In genomic region chr2:129893832-129894231, GRCm38 (mm10) we compare ENCODE assay signal across 18 mouse cellular contexts.
DNase-seq lines count a peak whose midpoint lies in the region; ATAC-seq and TF ChIP-seq lines count a peak whose summit lies in the region.
"Had no signal": no experiment of that assay in that cellular context is flagged by ENCODE, and none has a peak within 500 bp of the region (broad histone marks: within the 10 kb centered on the region; RNA-seq: fewer than 3 reads in every experiment).

No protein-coding gene starts in this region.

- no peak for DNase-seq in heart, postnatal 25 days (ENCODE audit: low spot score)
- DNase-seq in layer of hippocampus, adult 2 months (ENCODE audit: low spot score in 2 of 2), result no peak
- no peak for DNase-seq in layer of hippocampus, adult 8-10 months (ENCODE audit: low spot score in 2 of 2)
- no peak for DNase-seq in kidney, adult 2 months
- DNase-seq in right cerebral cortex, adult 18-20 months, result no peak
- DNase-seq: adrenal gland, postnatal 25 days; cerebellum, adult 2 months; gastrocnemius, postnatal 25 days; thymus, postnatal 4 days had no signal

- TF ChIP-seq CTCF in layer of hippocampus, adult 2 months (conservative IDR thresholded peaks at IDR 0.05), result no peak
- TF ChIP-seq CTCF in kidney, adult 2 months (conservative IDR thresholded peaks at IDR 0.05; ENCODE audit: insufficient read depth, insufficient read length, low read depth, low read length), result no peak

- H3K9me3 ChIP-seq in heart, embryonic 13.5 days, result peaks cover 7% of the 10 kb centered on the region; the same call in 1 of the 2 replicates
- H3K9me3 ChIP-seq: intestine, embryonic 15.5 days; lung, embryonic 15.5 days; midbrain, embryonic 12.5 days had no signal

- H3K4me1 ChIP-seq in heart, embryonic 13.5 days, result peaks cover 9% of the 10 kb centered on the region
- H3K4me1 ChIP-seq in kidney, adult 2 months (ENCODE audit: control insufficient read depth, insufficient read depth, low read length), result no peaks in the 10 kb centered on the region
- H3K4me1 ChIP-seq: intestine, embryonic 15.5 days; limb, embryonic 13.5 days; lung, embryonic 15.5 days; midbrain, embryonic 12.5 days had no signal

- H3K4me3 ChIP-seq in heart, embryonic 13.5 days, result no peak overlapping the region
- H3K4me3 ChIP-seq in layer of hippocampus, adult 2 months, result no peak overlapping the region
- no peak overlapping the region for H3K4me3 ChIP-seq in myocyte
- H3K4me3 ChIP-seq in kidney, adult 2 months (ENCODE audit: insufficient read depth, low read depth, low read length), result no peak overlapping the region
- H3K4me3 ChIP-seq: erythroblast, embryonic 14.5 days; intestine, embryonic 15.5 days; limb, embryonic 13.5 days; lung, embryonic 15.5 days; midbrain, embryonic 12.5 days had no signal

- 67% methylated on average over 5 of the region's 5 CpGs for WGBS in heart, embryonic 13.5 days
- WGBS in kidney, adult 2 months, result 80% methylated on average over 5 of the region's 5 CpGs

- 0 out of 2 replicates have a peak overlapping the region, but pooled peaks have one; percentile 16 for H3K9ac ChIP-seq in heart, embryonic 13.5 days
- H3K9ac ChIP-seq: intestine, embryonic 15.5 days; limb, embryonic 13.5 days; lung, embryonic 15.5 days; midbrain, embryonic 12.5 days had no signal

- intact Hi-C loops in heart, postnatal 25 days (cut with DNase I), result no loop called here

- no peaks in the 10 kb centered on the region for H3K36me3 ChIP-seq in heart, embryonic 13.5 days
- no peaks in the 10 kb centered on the region for H3K36me3 ChIP-seq in myocyte (ENCODE audit: control insufficient read depth, insufficient read depth)
- no peaks in the 10 kb centered on the region for H3K36me3 ChIP-seq in kidney, adult 2 months (ENCODE audit: control insufficient read depth, insufficient read depth, low read length)
- H3K36me3 ChIP-seq: intestine, embryonic 15.5 days; limb, embryonic 13.5 days; lung, embryonic 15.5 days; midbrain, embryonic 12.5 days had no signal

- no peak for ATAC-seq in heart, embryonic 13.5 days (ENCODE audit: extremely low read depth, insufficient number of reproducible peaks, low FRiP score, low TSS enrichment)
- ATAC-seq in granulocyte monocyte progenitor cell, adult 5-6 weeks (replicated peaks; ENCODE audit: poor library complexity, severe bottlenecking), result peak; percentile 48; the same call in 1 of the 2 replicates
- ATAC-seq: intestine, embryonic 15.5 days had no signal

- no peak overlapping the region for H3ac ChIP-seq in myocyte (ENCODE audit: control insufficient read depth, insufficient read length)

- H3K27me3 ChIP-seq in heart, embryonic 13.5 days (replicated peaks), result no peaks in the 10 kb centered on the region
- H3K27me3 ChIP-seq in myocyte (ENCODE audit: control insufficient read depth, insufficient read depth, insufficient read length), result no peaks in the 10 kb centered on the region
- H3K27me3 ChIP-seq in kidney, adult 2 months (replicated peaks; ENCODE audit: control insufficient read depth, insufficient read depth, low read length), result no peaks in the 10 kb centered on the region
- H3K27me3 ChIP-seq: intestine, embryonic 15.5 days; limb, embryonic 13.5 days; lung, embryonic 15.5 days; midbrain, embryonic 12.5 days had no signal

- no peak overlapping the region for H3K4me2 ChIP-seq in heart, embryonic 13.5 days
- peak overlapping the region; percentile 12 for H3K4me2 ChIP-seq in myocyte (ENCODE audit: low read depth)
- H3K4me2 ChIP-seq: intestine, embryonic 15.5 days; limb, embryonic 13.5 days; liver, embryonic 11.5 days; lung, embryonic 15.5 days; midbrain, embryonic 12.5 days had no signal

- TF ChIP-seq POLR2A in myocyte (IDR thresholded peaks at IDR 0.05; ENCODE audit: insufficient read length, low read depth), result no peak
- TF ChIP-seq POLR2A in kidney, adult 2 months (IDR thresholded peaks at IDR 0.05; ENCODE audit: low read depth, low read length), result no peak

- no peak overlapping the region for H3K27ac ChIP-seq in heart, embryonic 13.5 days (replicated peaks)
- H3K27ac ChIP-seq in layer of hippocampus, adult 2 months, result peak overlapping the region; percentile 56
- no peak overlapping the region for H3K27ac ChIP-seq in kidney, adult 2 months (ENCODE audit: insufficient read depth, low read depth, low read length)
- H3K27ac ChIP-seq: intestine, embryonic 15.5 days; limb, embryonic 13.5 days; lung, embryonic 15.5 days; midbrain, embryonic 12.5 days had no signal

- H3K79me2 ChIP-seq in myocyte (ENCODE audit: control insufficient read depth, insufficient read depth), result no peaks in the 10 kb centered on the region

TF ChIP-seq in myocyte, 11 proteins besides CTCF, POLR2A, EP300 and RAD21:
- TF ChIP-seq POLR2AphosphoS2 (IDR thresholded peaks at IDR 0.05; ENCODE audit: insufficient read length, low read depth) (no peak), E2F4 (IDR thresholded peaks at IDR 0.05; ENCODE audit: insufficient read depth) (no peak), TCF12 (IDR thresholded peaks at IDR 0.05; ENCODE audit: insufficient read depth, poor library complexity, severe bottlenecking) (no peak), MAX (IDR thresholded peaks at IDR 0.05; ENCODE audit: low read depth) (no peak), SRF (IDR thresholded peaks at IDR 0.05; ENCODE audit: control insufficient read depth, insufficient read length, low read depth) (no peak), TCF3 (IDR thresholded peaks at IDR 0.05; ENCODE audit: insufficient read length, low read depth) (no peak), REST (IDR thresholded peaks at IDR 0.05; ENCODE audit: insufficient read depth, insufficient read length) (no peak), CEBPB (IDR thresholded peaks at IDR 0.05; ENCODE audit: insufficient read depth, poor library complexity, severe bottlenecking) (no peak), MYOD1 (IDR thresholded peaks at IDR 0.05; ENCODE audit: control insufficient read depth in 1 of 3, insufficient read length in 2 of 3, low read depth in 2 of 3) (no peak), MYOG (IDR thresholded peaks at IDR 0.05; ENCODE audit: control insufficient read depth in 1 of 3, insufficient read depth in 1 of 3, insufficient read length in 2 of 3, low read depth in 2 of 3) (no peak), USF1 (IDR thresholded peaks at IDR 0.05; ENCODE audit: low read depth) (no peak)
